Mouse (Mus musculus): ENCODE measurements at regions not wholly inside any gene's neighbourhood (a gene's known extent, or its start where the extent isn't known, plus 50 kb on each side); places are given as distances from the start of the nearest gene placed in this dataset.

DNA sequence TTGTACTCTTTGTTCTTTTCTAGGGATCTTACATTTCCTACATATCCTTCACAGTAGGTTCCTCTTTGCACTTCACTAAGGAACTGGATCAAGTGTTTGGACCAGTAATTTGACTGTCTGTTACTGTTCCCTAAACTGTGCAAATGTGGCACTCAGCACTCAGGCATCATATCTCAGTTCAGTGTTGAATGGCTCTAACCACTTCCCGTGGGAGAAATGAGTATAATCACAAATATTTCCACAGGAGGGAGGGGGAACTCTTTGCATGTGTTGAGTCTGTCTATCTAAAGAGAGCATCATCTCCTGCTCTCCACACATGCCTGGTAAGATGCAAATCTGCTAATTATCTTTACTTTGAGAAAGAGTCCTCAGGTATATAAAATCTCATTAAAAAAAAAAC, 588.5 kb downstream of the Plod2 start:
- no peak for DNase-seq (ENCODE audit: low spot score)

DNA sequence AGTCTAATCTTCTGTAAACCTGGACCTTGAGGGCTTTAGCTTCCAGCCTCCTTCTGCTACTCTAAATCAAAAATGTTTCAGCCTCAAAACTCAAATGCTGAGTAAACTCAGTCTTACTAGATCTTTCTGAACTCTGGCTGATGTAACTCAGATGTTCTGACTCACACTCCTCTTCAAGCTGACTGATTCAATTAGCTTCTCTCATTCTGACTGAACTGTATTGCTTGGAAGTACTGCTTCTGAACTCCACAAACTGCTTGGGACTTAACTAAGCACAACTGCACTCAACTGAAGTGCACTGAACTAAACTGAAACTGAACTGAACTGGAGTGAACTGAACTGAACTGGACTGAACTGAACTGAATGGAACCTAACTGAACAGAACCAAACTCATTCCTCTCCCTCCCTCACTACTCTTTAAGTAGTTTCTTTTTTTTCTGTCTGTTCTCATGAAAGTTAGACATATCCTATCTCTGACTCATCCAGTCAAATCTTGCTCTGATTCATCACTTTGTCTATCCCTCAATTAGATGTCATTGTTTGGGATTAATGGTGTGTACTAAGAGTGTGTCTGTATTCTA, 589.7 kb downstream of the Plod2 start:
- no peak for DNase-seq (ENCODE audit: low spot score)

DNA sequence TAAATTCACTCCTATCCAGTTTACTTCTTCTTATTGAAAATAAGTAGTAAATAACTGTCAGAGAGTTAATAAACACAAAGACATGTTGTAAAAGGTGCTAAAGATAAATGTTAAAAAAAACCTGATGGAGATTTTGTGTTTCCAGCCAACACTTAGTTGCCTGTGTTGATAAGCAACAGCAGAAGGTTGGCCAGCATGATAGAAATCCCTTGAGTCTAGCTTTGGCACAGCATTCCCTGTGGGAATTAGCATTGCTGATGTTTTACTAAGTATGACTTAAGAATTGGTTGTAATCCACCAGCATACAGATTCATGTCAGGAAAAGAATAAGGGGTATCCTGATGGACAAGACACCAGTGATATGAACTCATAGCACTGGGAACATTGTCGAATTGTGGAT, 594.3 kb downstream of the Plod2 start:
- DNase-seq (ENCODE audit: low spot score) = no peak

DNA sequence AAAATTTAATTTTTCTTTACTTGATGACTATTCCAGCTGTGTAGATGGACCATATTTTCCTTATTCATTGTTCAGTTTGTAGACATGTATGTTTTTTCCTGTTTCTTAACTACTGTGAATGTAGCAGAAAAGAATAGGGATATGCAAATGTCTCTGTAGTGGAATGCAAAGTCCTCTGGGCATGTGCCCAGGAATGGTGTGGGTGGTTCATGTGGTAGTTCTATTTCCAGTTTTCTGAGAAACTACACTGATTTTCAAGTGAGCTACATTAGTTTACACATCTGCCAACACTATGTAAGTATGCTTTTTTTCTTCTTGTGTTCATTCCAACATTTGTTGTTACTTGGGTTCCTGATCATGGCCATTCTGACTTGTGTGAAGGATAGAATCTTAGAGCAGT, 628.0 kb downstream of the Plod2 start:
- peak; percentile 26 for DNase-seq (ENCODE audit: low spot score)

DNA sequence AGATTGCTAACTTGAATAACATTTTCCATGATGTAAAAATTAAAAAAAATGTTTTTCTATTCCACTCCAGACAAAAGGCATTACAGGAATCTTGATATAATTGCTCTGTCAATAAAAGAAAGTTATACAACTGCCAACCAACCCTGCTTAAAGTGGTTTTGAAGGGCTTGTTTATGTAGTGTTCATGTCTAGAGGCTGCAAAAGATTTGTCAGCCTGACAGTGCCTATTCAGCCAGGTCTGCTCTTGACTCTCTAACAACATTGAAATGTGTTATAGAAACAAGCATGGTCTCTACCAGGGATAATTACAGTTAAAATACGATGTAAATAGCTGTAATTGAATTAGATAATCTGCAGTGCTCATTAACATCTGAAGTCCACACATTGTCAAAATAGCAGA, 644.6 kb downstream of the Plod2 start:
- DNase-seq (ENCODE audit: low spot score) = no peak

DNA sequence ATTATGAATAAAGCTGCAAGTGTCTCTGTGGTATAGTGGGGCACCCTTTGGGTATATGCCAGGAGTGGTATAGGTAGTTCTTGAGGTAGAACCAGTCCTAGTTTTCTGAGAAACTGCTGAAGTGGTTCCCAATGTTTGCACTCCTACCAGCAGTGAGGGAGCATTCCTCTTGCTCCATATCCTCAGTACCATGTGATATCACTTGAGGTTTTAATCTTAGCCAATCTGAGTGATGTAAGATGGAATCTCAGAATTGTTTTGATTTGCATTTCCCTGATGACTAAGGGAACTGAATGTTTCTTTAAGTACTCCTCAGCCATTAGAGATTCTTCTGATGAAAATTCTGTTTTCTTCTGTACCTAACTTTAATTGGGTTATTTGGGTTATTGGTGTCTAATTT, 690.5 kb downstream of the Plod2 start:
- DNase-seq (ENCODE audit: low spot score) = no peak

DNA sequence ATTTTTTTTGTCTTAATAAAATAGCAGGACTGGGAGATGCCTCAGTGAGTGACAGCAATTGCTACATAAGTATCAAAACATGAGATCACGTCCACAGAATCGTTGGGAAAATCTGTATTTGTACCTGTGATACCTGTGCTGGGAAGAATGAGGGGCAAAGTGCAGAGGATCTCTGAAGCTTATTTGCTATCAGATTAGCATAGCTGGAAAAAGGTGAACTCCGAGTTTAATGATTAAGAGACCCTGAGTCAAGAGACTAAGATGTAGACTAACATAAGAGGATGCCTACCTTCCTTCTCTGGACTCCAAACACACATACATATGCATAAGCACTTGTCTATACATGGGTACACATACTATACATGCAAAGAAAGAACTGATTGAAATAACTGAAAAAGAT, 710.1 kb downstream of the Plod2 start:
- no peak for DNase-seq (ENCODE audit: low spot score)

DNA sequence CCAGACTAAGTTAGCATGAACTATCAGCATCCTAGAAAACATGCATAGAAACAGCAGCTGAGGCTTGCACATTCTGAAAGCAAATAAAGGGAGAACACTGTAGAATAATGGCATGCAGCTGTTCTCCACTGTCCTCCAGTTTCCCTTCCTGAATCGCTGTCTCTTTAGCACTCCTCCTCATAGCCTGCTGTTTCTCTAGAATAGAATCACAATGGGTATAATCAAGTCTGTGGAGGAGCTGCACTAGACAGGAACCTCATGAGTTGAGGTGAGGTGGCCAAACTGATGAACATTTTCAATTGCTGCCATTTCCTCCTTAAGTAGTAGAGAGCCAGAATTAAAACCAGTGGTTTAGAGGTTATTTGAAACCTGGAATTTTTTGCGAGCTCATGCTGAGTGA, 755.3 kb downstream of the Plod2 start:
- DNase-seq (ENCODE audit: low spot score) = no peak

DNA sequence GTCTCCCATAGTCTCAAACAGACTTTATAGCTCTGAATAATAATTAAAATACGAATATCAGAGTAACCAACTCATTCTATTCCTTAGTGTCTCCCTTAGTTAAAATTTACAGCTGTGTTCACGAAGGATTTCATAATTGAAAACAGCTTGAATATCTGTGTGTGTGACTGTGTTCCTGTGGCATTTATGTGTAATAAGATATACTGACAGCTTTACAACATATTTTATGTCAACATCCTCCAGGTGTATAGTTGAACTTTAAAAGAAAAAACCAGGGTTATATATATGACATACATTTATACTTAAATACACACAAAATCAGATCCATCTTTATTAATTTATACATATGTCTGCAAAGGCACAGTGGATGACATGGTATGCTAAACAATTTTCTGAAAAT, 764.7 kb downstream of the Plod2 start:
- DNase-seq (ENCODE audit: low spot score) = no peak

DNA sequence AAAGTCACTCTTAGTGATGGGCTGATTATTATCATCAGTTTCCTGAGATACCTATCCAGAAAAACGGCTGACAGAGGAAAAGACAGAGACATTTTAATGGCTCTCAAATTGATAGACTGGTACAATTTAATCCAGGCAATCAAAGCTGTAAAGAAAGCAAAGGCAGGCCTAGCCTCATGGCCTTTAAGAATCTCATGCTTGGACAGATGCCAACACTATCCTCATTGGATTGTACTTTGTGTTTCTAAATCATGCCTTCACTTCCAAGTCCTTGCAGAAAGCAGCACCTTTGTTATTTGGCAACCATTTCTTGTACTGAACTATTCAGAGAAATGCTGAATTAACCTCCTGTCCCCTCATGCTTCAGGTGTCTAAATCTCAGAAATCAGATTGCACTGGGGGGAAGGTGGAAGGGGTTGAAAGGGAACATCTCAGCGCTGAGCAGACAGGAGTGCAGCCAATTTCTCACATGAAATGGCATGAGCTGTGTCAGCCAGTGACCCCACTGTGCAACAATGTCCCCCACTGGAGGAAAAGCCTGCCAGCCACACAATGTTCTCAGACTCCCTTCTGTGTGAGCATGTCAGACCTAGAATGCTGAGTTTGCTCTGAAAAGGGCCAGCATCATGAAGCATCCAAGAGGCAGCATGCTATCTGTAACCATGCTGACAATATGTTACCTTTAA, 787.1 kb downstream of the Plod2 start:
- no peak for DNase-seq (ENCODE audit: low spot score)

Measured in left cerebral cortex, adult 11 months (tissue).